25 mouse cellular contexts compared by ENCODE assay signal in the genomic region with DNA sequence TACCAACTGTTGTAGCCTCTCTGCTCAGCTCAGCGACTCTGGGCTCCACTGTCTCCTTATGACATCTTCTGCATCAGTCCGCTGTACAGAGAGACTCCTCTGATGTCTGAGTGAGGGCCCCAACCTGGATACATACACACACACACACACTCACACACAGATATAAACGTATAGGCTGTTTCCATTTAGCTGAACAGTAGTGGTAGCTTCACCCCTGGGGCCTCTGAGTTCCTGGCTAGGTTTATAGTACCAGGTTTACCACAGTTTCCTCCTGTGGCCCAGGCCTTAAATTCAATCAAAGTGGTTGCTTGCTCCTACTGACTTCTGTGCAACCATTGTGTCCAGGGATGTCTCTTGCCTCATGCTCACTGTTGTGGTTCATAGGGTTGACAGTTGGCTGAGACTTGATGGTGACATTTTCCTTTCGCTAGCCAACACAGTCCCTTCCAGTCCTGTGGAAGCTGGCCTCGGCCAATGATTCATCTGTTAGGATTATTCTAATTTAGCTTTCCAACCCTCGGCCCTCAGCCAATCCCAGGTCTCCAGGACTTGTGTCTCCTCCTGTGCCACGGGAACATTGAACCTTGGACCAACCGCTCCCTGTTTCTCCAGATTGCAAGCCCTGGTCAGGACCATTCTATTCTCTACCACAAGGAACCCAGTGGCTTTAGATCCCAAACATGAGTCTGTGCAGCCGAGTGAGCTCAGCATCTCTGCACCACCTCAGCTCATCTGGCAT. TPM values are rescaled to one million over a fixed set of nuclear protein-coding genes. Genes with fewer than 3 reads are reported as not detected.
DNase-seq lines count a peak whose midpoint lies in the region; ATAC-seq lines count a peak whose summit lies in the region.
"Had no signal": no experiment of that assay in that cellular context is flagged by ENCODE, and none has a peak within 500 bp of the region (broad histone marks: within the 10 kb centered on the region; RNA-seq: fewer than 3 reads in every experiment).

No protein-coding gene starts in this region.

- no peak overlapping the region for H3K27ac ChIP-seq in forebrain, embryonic 14.5 days (ENCODE audit: low read depth, low read length)
- H3K27ac ChIP-seq: hindbrain, postnatal 0 days; layer of hippocampus, adult 2 months; liver, embryonic 13.5 days; midbrain, embryonic 12.5 days had no signal

- no peak overlapping the region for H3K9ac ChIP-seq in forebrain, embryonic 14.5 days (ENCODE audit: low read length)
- H3K9ac ChIP-seq: liver, embryonic 13.5 days; midbrain, embryonic 12.5 days had no signal

- no peak overlapping the region for H3K4me2 ChIP-seq in forebrain, embryonic 14.5 days (ENCODE audit: low read length)
- H3K4me2 ChIP-seq: liver, embryonic 13.5 days; midbrain, embryonic 12.5 days had no signal

- H3K36me3 ChIP-seq in forebrain, embryonic 14.5 days (ENCODE audit: control insufficient read depth, insufficient read depth, low read length), result no peaks in the 10 kb centered on the region
- H3K36me3 ChIP-seq: liver, embryonic 13.5 days; midbrain, embryonic 12.5 days had no signal

- peak; percentile 45 for DNase-seq in kidney, adult 11 months
- DNase-seq in kidney, postnatal 4 days, result no peak
- DNase-seq in cerebellum, postnatal 10 days, result peak; percentile 93 to 96
- DNase-seq in large intestine, adult 2 months (ENCODE audit: low read depth, low spot score), result peak; percentile 22
- DNase-seq in right cerebral cortex, postnatal 36 days (ENCODE audit: low spot score in 2 of 2), result no peak
- no peak for DNase-seq in heart, postnatal 4 days
- DNase-seq in forebrain, embryonic 14.5 days (ENCODE audit: low spot score), result no peak
- DNase-seq: liver, embryonic 13.5 days; right cerebral cortex, postnatal 4 days; thymus, adult 2 months had no signal

- H3K9me3 ChIP-seq in forebrain, embryonic 14.5 days (replicated peaks; ENCODE audit: control insufficient read depth, low read length), result no peaks in the 10 kb centered on the region
- H3K9me3 ChIP-seq: liver, embryonic 13.5 days; midbrain, embryonic 12.5 days had no signal

- ATAC-seq in cerebellum, adult (ENCODE audit: insufficient number of reproducible peaks, low FRiP score, low TSS enrichment), result 0 out of 2 replicates have a peak, but pooled peaks have one; percentile 38
- ATAC-seq in forebrain, embryonic 14.5 days, result no peak
- ATAC-seq: forebrain, embryonic 16.5 days; hindbrain, postnatal 0 days had no signal

- no peak overlapping the region for H3K4me3 ChIP-seq in forebrain, embryonic 14.5 days (ENCODE audit: low read depth, low read length)
- H3K4me3 ChIP-seq: erythroblast, embryonic 14.5 days; layer of hippocampus, adult 2 months; liver, embryonic 13.5 days; midbrain, embryonic 12.5 days had no signal

- WGBS in large intestine, adult 2 months, result 37% methylated on average over 9 of the region's 9 CpGs
- 77% methylated on average over 9 of the region's 9 CpGs for WGBS in forebrain, embryonic 14.5 days

- H3K4me1 ChIP-seq in forebrain, embryonic 14.5 days (ENCODE audit: control insufficient read depth, insufficient read depth, low read length), result peaks cover 3% of the 10 kb centered on the region; the same call in 1 of the 2 replicates
- H3K4me1 ChIP-seq: liver, embryonic 13.5 days had no signal

- H3K27me3 ChIP-seq in forebrain, embryonic 14.5 days (replicated peaks; ENCODE audit: control insufficient read depth, insufficient read depth, low read length), result 0 out of 2 replicates have a peak, but pooled peaks cover 5% of the 10 kb centered on the region

RNA-seq across cellular contexts. Expression of gene Aym1, which starts 5.3 kb away (rescaled TPM):
- polyA plus RNA-seq in large intestine, adult 2 months (2012; rRNA removed), result not detected in 2 replicates
- not detected for total RNA-seq in heart, postnatal 4 days (2021)
- polyA plus RNA-seq in forebrain, embryonic 14.5 days (2014; fragmentation: Nextera tagmentation; extraction: Ambion mirVana), result not detected in 2 replicates
- total RNA-seq: adrenal gland, adult 18-20 months; gastrocnemius, adult 18-20 months; hematopoietic stem cell, adult 5-6 weeks; hindbrain, postnatal 0 days; layer of hippocampus, adult 2 months; MEL had no signal
- polyA plus RNA-seq: erythroblast, embryonic 14.5 days; forebrain, embryonic 16.5 days; gonadal fat pad, adult 2 months; heart, embryonic 14.5 days; hindbrain, postnatal 0 days; limb, embryonic 11.5 days; liver, embryonic 13.5 days; lung, embryonic 16.5 days; midbrain, embryonic 12.5 days; neural tube, embryonic 14.5 days; thymus, adult 2 months had no signal

RNA-seq across cellular contexts. Expression of gene Sgsm1, which starts 51.8 kb away (rescaled TPM):
- polyA plus RNA-seq in large intestine, adult 2 months (2012; rRNA removed), result 7.1 and 7.5 TPM in 2 replicates
- under 1 TPM; 0.77 to 0.86 TPM for total RNA-seq in heart, postnatal 4 days (2021)
- polyA plus RNA-seq in forebrain, embryonic 14.5 days (2014; fragmentation: Nextera tagmentation; extraction: Ambion mirVana), result 6.7 and 8.9 TPM in 2 replicates
- total RNA-seq: MEL had no signal
- polyA plus RNA-seq: erythroblast, embryonic 14.5 days had no signal

Comparison
In these comparisons a context has a peak if more than half of its experiments do, and no peak if none do; other contexts are left out.
1. DNase-seq: peak in kidney, adult 11 months (single experiment), cerebellum, postnatal 10 days (2 of 2) and large intestine, adult 2 months (single experiment); none in kidney, postnatal 4 days (0 of 2), right cerebral cortex, postnatal 36 days (0 of 2), heart, postnatal 4 days (single experiment) and forebrain, embryonic 14.5 days (single experiment).